Mouse (Mus musculus) spleen, adult 2 months (tissue): ENCODE measurements around the gene Phka1.

Experiments
- CTCF ChIP-seq: fragments of 200-500 bp; IDR thresholded peaks from 2 replicates; pipeline ENCODE4 v1.5.1; 2011; ENCODE audit warnings: mild to moderate bottlenecking, inconsistent platforms; ENCODE audit not compliant: insufficient read depth, insufficient read length, insufficient replicate concordance; ENCODE audit errors: extremely low read depth
- POLR2A ChIP-seq: fragments of 200-500 bp; IDR thresholded peaks from 2 replicates; pipeline ENCODE4 v1.6.1; 2011; ENCODE audit warnings: low read depth, low read length, inconsistent platforms

DNA sequence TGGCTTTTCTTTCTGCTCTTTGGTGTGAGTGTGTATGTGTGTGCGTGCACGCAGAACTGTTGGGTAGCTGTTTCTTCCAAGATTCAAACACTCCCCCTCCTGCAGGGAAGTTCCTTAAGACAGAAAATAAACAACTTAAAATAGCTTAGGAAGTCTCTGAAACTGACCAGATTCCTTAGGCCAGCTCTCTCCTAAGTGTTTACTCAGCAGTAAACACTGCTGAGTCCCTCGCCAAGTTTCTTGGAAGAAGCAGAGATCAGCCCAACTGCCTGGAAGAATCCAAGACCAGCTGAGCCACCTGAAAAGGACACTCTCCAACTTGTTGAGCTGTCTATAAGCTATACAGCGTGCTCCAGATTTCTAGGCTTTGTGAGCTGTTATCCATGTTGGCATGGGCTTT is 134.8 kb downstream of the Phka1 start:
- TF ChIP-seq CTCF (no peak), POLR2A (no peak)
